Mouse (Mus musculus): ENCODE measurements around the gene Tbx10. TPM values are rescaled to one million over a fixed set of nuclear protein-coding genes. Genes with fewer than 3 reads are reported as not detected.
"Not testable (repeated sequence)": the region's sequence is repeated elsewhere in the genome, so short reads cannot be mapped to it uniquely, and the experiment has no call there.

Tbx10 gene
- polyA plus RNA-seq, 1 experiment from 2014 or later: not detected

GRCm38 (mm10) chr19:3966330-3967075 lies 26.0 kb upstream of the Tbx10 start:
- ATAC-seq (ENCODE audit: low FRiP score, low TSS enrichment) (no peak), DNase-seq (no peak)
- WGBS: 68% methylated on average over 11 of the region's 11 CpGs
- Histone ChIP-seq H3K9ac (replicated peaks; ENCODE audit: low read length) (no peak overlapping the region), H3K9me3 (ENCODE audit: control insufficient read depth, low read length) (no peaks in the 10 kb centered on the region), H3K4me3 (replicated peaks; ENCODE audit: low read depth, low read length) (no peak overlapping the region), H3K36me3 (ENCODE audit: control insufficient read depth, insufficient read depth, low read length) (no peaks in the 10 kb centered on the region), H3K4me2 (ENCODE audit: low read length) (no peak overlapping the region), H3K27ac (replicated peaks; ENCODE audit: low read depth, low read length) (no peak overlapping the region), H3K27me3 (ENCODE audit: control insufficient read depth, insufficient read depth, low read length) (no peaks in the 10 kb centered on the region), H3K4me1 (ENCODE audit: control insufficient read depth, insufficient read depth, low read length) (no peaks in the 10 kb centered on the region)

- DNase-seq (no peak), ATAC-seq (ENCODE audit: low FRiP score, low TSS enrichment) (no peak)
- Histone ChIP-seq H3K4me3 (replicated peaks; ENCODE audit: low read depth, low read length) (no peak overlapping the region), H3K36me3 (ENCODE audit: control insufficient read depth, insufficient read depth, low read length) (no peaks in the 10 kb centered on the region), H3K27ac (replicated peaks; ENCODE audit: low read depth, low read length) (no peak overlapping the region), H3K9me3 (ENCODE audit: control insufficient read depth, low read length) (no peaks in the 10 kb centered on the region), H3K27me3 (ENCODE audit: control insufficient read depth, insufficient read depth, low read length) (no peaks in the 10 kb centered on the region), H3K4me2 (ENCODE audit: low read length) (no peak overlapping the region), H3K9ac (replicated peaks; ENCODE audit: low read length) (no peak overlapping the region), H3K4me1 (ENCODE audit: control insufficient read depth, insufficient read depth, low read length) (no peaks in the 10 kb centered on the region)
- 66% methylated on average over 3 of the region's 3 CpGs for WGBS
Observed at GRCm38 (mm10) chr19:3967258-3967657, 25.3 kb upstream of the Tbx10 start.

GRCm38 (mm10) chr19:3972229-3972628 lies 20.3 kb upstream of the Tbx10 start, which contains the start of gene Aldh3b2:
Gene Aldh3b2 (plus strand): TSS chr19:3972328.
- no peaks in the 10 kb centered on the region for H3K27me3 ChIP-seq (ENCODE audit: control insufficient read depth, insufficient read depth, low read length)
- no peak for DNase-seq
- no peak within 1 kb of the TSS for H3K4me2 ChIP-seq (ENCODE audit: low read length)
- H3K9me3 ChIP-seq (ENCODE audit: control insufficient read depth, low read length): no peaks in the 10 kb centered on the region
- H3K9ac ChIP-seq (replicated peaks; ENCODE audit: low read length): no peak within 1 kb of the TSS
- ATAC-seq (ENCODE audit: low FRiP score, low TSS enrichment): no peak
- no peaks in the 10 kb centered on the region for H3K36me3 ChIP-seq (ENCODE audit: control insufficient read depth, insufficient read depth, low read length)
- H3K4me1 ChIP-seq (ENCODE audit: control insufficient read depth, insufficient read depth, low read length): no peaks in the 10 kb centered on the region
- WGBS: 59% methylated on average over 9 of the region's 9 CpGs
- no peak within 1 kb of the TSS for H3K27ac ChIP-seq (replicated peaks; ENCODE audit: low read depth, low read length)
- H3K4me3 ChIP-seq (replicated peaks; ENCODE audit: low read depth, low read length): no peak within 1 kb of the TSS

- not testable (repeated sequence) for H3K27ac ChIP-seq (replicated peaks; ENCODE audit: low read depth, low read length)
Observed at GRCm38 (mm10) chr19:3974608-3975007, 17.9 kb upstream of the Tbx10 start.

GRCm38 (mm10) chr19:3975866-3976265 lies 16.7 kb upstream of the Tbx10 start:
- Histone ChIP-seq H3K4me2 (ENCODE audit: low read length) (no peak overlapping the region), H3K27ac (replicated peaks; ENCODE audit: low read depth, low read length) (no peak overlapping the region), H3K27me3 (ENCODE audit: control insufficient read depth, insufficient read depth, low read length) (no peaks in the 10 kb centered on the region), H3K4me1 (ENCODE audit: control insufficient read depth, insufficient read depth, low read length) (no peaks in the 10 kb centered on the region), H3K36me3 (ENCODE audit: control insufficient read depth, insufficient read depth, low read length) (no peaks in the 10 kb centered on the region), H3K9me3 (ENCODE audit: control insufficient read depth, low read length) (no peaks in the 10 kb centered on the region), H3K9ac (replicated peaks; ENCODE audit: low read length) (no peak overlapping the region), H3K4me3 (replicated peaks; ENCODE audit: low read depth, low read length) (no peak overlapping the region)
- 82% methylated on average over 2 of the region's 2 CpGs for WGBS
- ATAC-seq (ENCODE audit: low FRiP score, low TSS enrichment) (no peak), DNase-seq (no peak)

More at GRCm38 (mm10) chr19:3974608-3975007, 17.9 kb upstream of the Tbx10 start:
- not testable (repeated sequence) for H3K36me3 ChIP-seq (ENCODE audit: control insufficient read depth, insufficient read depth, low read length); H3K9ac ChIP-seq (replicated peaks; ENCODE audit: low read length); DNase-seq; H3K27me3 ChIP-seq (ENCODE audit: control insufficient read depth, insufficient read depth, low read length); H3K4me1 ChIP-seq (ENCODE audit: control insufficient read depth, insufficient read depth, low read length); H3K4me3 ChIP-seq (replicated peaks; ENCODE audit: low read depth, low read length); H3K4me2 ChIP-seq (ENCODE audit: low read length); ATAC-seq (ENCODE audit: low FRiP score, low TSS enrichment); H3K9me3 ChIP-seq (ENCODE audit: control insufficient read depth, low read length)
- WGBS: 81% methylated on average over 6 of the region's 6 CpGs

- no peaks in the 10 kb centered on the region for H3K36me3 ChIP-seq (ENCODE audit: control insufficient read depth, insufficient read depth, low read length)
- WGBS: 12% methylated on average over 4 of the region's 4 CpGs
Observed at GRCm38 (mm10) chr19:3980309-3980708, 12.2 kb upstream of the Tbx10 start.

GRCm38 (mm10) chr19:3980917-3981316 lies 11.6 kb upstream of the Tbx10 start:
- Histone ChIP-seq H3K9ac (replicated peaks; ENCODE audit: low read length) (no peak overlapping the region), H3K27me3 (ENCODE audit: control insufficient read depth, insufficient read depth, low read length) (no peaks in the 10 kb centered on the region), H3K36me3 (ENCODE audit: control insufficient read depth, insufficient read depth, low read length) (no peaks in the 10 kb centered on the region), H3K4me2 (ENCODE audit: low read length) (no peak overlapping the region), H3K9me3 (ENCODE audit: control insufficient read depth, low read length) (no peaks in the 10 kb centered on the region), H3K27ac (replicated peaks; ENCODE audit: low read depth, low read length) (no peak overlapping the region), H3K4me1 (ENCODE audit: control insufficient read depth, insufficient read depth, low read length) (no peaks in the 10 kb centered on the region), H3K4me3 (replicated peaks; ENCODE audit: low read depth, low read length) (no peak overlapping the region)
- WGBS: 75% methylated on average over 9 of the region's 9 CpGs
- ATAC-seq (ENCODE audit: low FRiP score, low TSS enrichment) (no peak), DNase-seq (no peak)

More at GRCm38 (mm10) chr19:3980309-3980708, 12.2 kb upstream of the Tbx10 start:
- Histone ChIP-seq H3K4me1 (ENCODE audit: control insufficient read depth, insufficient read depth, low read length) (no peaks in the 10 kb centered on the region), H3K4me3 (replicated peaks; ENCODE audit: low read depth, low read length) (no peak overlapping the region), H3K27me3 (ENCODE audit: control insufficient read depth, insufficient read depth, low read length) (no peaks in the 10 kb centered on the region), H3K4me2 (ENCODE audit: low read length) (no peak overlapping the region), H3K9me3 (ENCODE audit: control insufficient read depth, low read length) (no peaks in the 10 kb centered on the region), H3K9ac (replicated peaks; ENCODE audit: low read length) (no peak overlapping the region), H3K27ac (replicated peaks; ENCODE audit: low read depth, low read length) (no peak overlapping the region; the same call in 1 of the 2 replicates)
- ATAC-seq (ENCODE audit: low FRiP score, low TSS enrichment) (no peak; the same call in 1 of the 2 replicates), DNase-seq (peak; percentile 91)

- Histone ChIP-seq H3K4me3 (replicated peaks; ENCODE audit: low read depth, low read length) (no peak overlapping the region), H3K9me3 (ENCODE audit: control insufficient read depth, low read length) (no peaks in the 10 kb centered on the region), H3K9ac (replicated peaks; ENCODE audit: low read length) (no peak overlapping the region), H3K4me2 (ENCODE audit: low read length) (no peak overlapping the region), H3K4me1 (ENCODE audit: control insufficient read depth, insufficient read depth, low read length) (no peaks in the 10 kb centered on the region), H3K27me3 (ENCODE audit: control insufficient read depth, insufficient read depth, low read length) (no peaks in the 10 kb centered on the region), H3K36me3 (ENCODE audit: control insufficient read depth, insufficient read depth, low read length) (no peaks in the 10 kb centered on the region), H3K27ac (replicated peaks; ENCODE audit: low read depth, low read length) (no peak overlapping the region)
- ATAC-seq (ENCODE audit: low FRiP score, low TSS enrichment) (no peak), DNase-seq (no peak)
- WGBS: 17% methylated on average over 9 of the region's 9 CpGs
Observed at GRCm38 (mm10) chr19:3983527-3984200, 8.9 kb upstream of the Tbx10 start.

- Histone ChIP-seq H3K4me2 (ENCODE audit: low read length) (no peak overlapping the region), H3K4me1 (ENCODE audit: control insufficient read depth, insufficient read depth, low read length) (no peaks in the 10 kb centered on the region), H3K27me3 (ENCODE audit: control insufficient read depth, insufficient read depth, low read length) (no peaks in the 10 kb centered on the region), H3K9me3 (ENCODE audit: control insufficient read depth, low read length) (no peaks in the 10 kb centered on the region), H3K27ac (replicated peaks; ENCODE audit: low read depth, low read length) (no peak overlapping the region), H3K36me3 (ENCODE audit: control insufficient read depth, insufficient read depth, low read length) (no peaks in the 10 kb centered on the region), H3K4me3 (replicated peaks; ENCODE audit: low read depth, low read length) (no peak overlapping the region), H3K9ac (replicated peaks; ENCODE audit: low read length) (no peak overlapping the region)
- 11% methylated on average over 8 of the region's 8 CpGs for WGBS
- peak; percentile 6 for DNase-seq
- no peak for ATAC-seq (ENCODE audit: low FRiP score, low TSS enrichment)
Observed at GRCm38 (mm10) chr19:3985261-3985681, 7.3 kb upstream of the Tbx10 start.

All from midbrain, embryonic 14.5 days (tissue).